Mouse (Mus musculus): ENCODE measurements at regions not wholly inside any gene's neighbourhood (a gene's known extent, or its start where the extent isn't known, plus 50 kb on each side); places are given as distances from the start of the nearest gene placed in this dataset.
"Not testable (repeated sequence)": the region's sequence is repeated elsewhere in the genome, so short reads cannot be mapped to it uniquely, and the experiment has no call there.

DNA sequence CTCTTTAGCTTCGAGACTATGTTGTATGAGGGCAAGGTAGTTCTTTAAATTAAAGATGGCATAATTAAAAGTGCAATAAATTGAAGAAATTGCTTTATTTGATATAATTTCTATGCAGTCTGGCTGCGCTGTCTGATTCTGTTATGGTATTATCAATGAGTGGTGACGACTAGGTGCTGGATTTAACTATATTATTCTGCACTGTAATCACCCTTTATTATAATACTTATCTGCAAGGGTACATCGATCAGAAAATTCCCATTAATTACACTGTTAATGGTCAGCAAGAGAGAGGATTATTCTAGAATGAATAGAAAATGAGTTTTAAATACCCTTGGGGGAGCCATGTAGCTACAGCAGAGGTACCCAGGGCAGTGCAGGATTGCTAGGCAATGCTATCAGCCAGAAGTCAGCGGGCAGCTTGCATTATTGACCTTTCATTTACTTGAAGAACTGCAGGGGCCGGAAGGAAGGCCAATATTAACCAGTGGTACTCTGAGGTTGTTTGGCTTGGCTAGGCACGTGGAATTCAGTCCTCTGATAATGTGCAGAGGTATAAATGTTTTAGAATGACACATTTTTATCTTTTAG lies 509.3 kb upstream of the Igfbp7 start:
- TF ChIP-seq POLR2A (IDR thresholded peaks at IDR 0.05; ENCODE audit: borderline replicate concordance, control insufficient read depth, low read depth, low read length) (no peak), CTCF (IDR thresholded peaks at IDR 0.05; ENCODE audit: control insufficient read depth, insufficient read depth, low read length) (no peak)
- Histone ChIP-seq H3K27ac (ENCODE audit: control insufficient read depth, insufficient read depth, low read depth, low read length, poor library complexity) (no peak overlapping the region), H3K4me3 (replicated peaks; ENCODE audit: control insufficient read depth, low read depth, low read length) (no peak overlapping the region), H3K4me1 (ENCODE audit: control insufficient read depth, insufficient read depth, low read length) (no peaks in the 10 kb centered on the region)
- 65% methylated on average over 7 of the region's 7 CpGs for WGBS

DNA sequence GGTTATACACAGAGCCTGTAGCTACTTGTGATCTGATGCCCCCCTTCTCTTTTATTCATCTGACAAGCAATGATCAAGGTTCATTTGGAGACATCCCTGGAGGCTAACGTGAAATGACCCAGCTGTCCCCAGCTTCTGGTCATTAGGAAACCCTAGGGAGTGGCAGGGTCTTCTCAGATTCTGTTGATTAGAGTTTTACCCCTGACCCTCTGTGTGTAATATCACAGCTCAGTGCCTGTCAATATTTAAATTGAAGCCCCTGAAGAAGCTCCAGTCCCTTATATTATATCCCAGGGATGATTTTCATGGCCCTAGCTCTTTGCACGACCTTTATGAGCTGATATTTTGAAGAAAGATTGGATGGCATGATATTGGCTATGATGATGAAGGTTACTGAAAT lies 508.5 kb upstream of the Igfbp7 start:
- 70% methylated on average over 2 of the region's 2 CpGs for WGBS
- Histone ChIP-seq H3K4me1 (ENCODE audit: control insufficient read depth, insufficient read depth, low read length) (no peaks in the 10 kb centered on the region), H3K4me3 (replicated peaks; ENCODE audit: control insufficient read depth, low read depth, low read length) (no peak overlapping the region), H3K27ac (ENCODE audit: control insufficient read depth, insufficient read depth, low read depth, low read length, poor library complexity) (no peak overlapping the region)
- TF ChIP-seq POLR2A (IDR thresholded peaks at IDR 0.05; ENCODE audit: borderline replicate concordance, control insufficient read depth, low read depth, low read length) (no peak), CTCF (IDR thresholded peaks at IDR 0.05; ENCODE audit: control insufficient read depth, insufficient read depth, low read length) (no peak)

DNA sequence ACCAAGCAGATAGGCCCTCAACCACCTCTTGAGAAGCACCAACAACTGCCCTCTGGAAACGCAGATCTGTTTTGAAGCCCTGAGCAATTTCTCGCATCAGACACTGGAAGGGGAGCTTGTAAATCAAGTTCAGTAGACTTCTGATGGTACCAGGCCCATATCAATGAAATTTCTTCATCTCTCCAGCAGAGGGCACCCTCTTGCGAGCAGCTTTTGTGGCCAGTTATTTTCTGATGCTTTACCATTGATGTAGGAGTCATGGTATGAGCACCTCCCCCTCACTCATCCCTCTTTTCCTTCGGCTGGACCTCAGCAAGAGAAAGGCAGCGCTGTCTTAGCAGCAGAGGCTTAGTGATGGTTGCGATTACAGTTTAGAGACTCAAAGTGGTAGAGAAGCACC lies 501.4 kb upstream of the Igfbp7 start:
- no peak for TF ChIP-seq CTCF (IDR thresholded peaks at IDR 0.05; ENCODE audit: control insufficient read depth, insufficient read depth, low read length)
- no peak for TF ChIP-seq POLR2A (IDR thresholded peaks at IDR 0.05; ENCODE audit: borderline replicate concordance, control insufficient read depth, low read depth, low read length)
- Histone ChIP-seq H3K27ac (ENCODE audit: control insufficient read depth, insufficient read depth, low read depth, low read length, poor library complexity) (no peak overlapping the region), H3K4me1 (ENCODE audit: control insufficient read depth, insufficient read depth, low read length) (no peaks in the 10 kb centered on the region), H3K4me3 (replicated peaks; ENCODE audit: control insufficient read depth, low read depth, low read length) (no peak overlapping the region)
- 40% methylated on average over 6 of the region's 6 CpGs for WGBS

DNA sequence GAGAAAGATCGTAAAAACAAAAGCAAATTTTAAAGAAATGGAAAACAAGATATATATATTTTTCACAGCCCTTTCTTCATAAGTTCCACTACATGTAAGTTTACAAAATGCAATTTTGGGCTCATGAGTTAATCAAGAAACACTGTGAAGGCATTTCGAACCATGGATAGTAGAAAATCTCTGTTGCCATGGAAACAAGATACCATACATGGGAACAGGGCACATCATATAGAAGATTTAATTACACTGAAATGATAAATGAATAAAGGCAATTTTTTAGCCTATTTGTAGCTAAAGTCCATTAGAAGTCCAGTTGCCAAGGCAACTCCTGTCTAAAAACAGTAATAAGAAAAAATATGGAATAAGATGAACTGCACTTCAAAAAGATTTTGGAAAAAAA lies 484.2 kb upstream of the Igfbp7 start:
- H3K4me3 ChIP-seq (replicated peaks; ENCODE audit: control insufficient read depth, low read depth, low read length); H3K27ac ChIP-seq (ENCODE audit: control insufficient read depth, insufficient read depth, low read depth, low read length, poor library complexity); H3K4me1 ChIP-seq (ENCODE audit: control insufficient read depth, insufficient read depth, low read length): not testable (repeated sequence)
- WGBS = 60% methylated on average over 2 of the region's 2 CpGs

DNA sequence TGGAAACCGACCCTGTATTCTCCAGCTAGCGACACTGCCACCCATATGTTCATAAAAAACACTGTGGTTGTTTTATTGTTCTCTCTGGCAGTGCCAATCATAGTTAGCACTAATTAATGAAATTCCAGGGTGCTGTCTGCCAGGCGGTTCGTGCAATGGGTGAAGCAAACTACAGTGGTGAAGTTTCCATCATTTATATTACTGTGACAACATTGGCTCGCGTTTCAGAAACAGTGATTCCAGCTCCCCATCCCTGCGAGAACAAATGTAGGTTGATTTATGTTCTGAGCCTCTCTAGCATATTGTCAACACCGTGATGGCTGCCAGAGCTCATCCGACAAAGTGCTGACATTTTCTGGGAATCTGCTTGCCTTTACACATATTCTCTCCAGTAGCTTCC lies 480.7 kb upstream of the Igfbp7 start:
- no peaks in the 10 kb centered on the region for H3K4me1 ChIP-seq (ENCODE audit: control insufficient read depth, insufficient read depth, low read length)
- H3K4me3 ChIP-seq (replicated peaks; ENCODE audit: control insufficient read depth, low read depth, low read length) = no peak overlapping the region
- TF ChIP-seq POLR2A (IDR thresholded peaks at IDR 0.05; ENCODE audit: borderline replicate concordance, control insufficient read depth, low read depth, low read length) (no peak), CTCF (IDR thresholded peaks at IDR 0.05; ENCODE audit: control insufficient read depth, insufficient read depth, low read length) (no peak)
- WGBS = 76% methylated on average over 9 of the region's 9 CpGs
- no peak overlapping the region for H3K27ac ChIP-seq (ENCODE audit: control insufficient read depth, insufficient read depth, low read depth, low read length, poor library complexity)

DNA sequence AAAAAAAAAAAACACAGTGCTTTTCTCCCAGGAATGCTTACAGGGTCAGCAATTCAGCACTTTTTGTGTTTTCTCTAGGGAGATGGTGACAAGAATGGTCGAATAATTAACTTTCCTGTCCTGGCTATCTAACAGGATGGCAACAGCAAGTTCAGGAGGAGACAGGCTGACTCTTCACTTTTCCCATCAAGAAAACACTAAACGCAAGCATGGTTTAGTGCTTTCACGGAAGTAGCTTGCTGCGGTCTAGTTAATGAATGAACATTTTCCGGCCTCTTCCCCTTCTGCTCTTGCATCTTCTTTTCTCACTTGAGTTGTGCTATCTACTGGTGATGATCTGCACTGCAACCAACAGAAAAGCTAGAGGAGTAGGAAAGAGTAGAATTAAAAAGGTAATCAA lies 463.6 kb upstream of the Igfbp7 start:
- H3K27ac ChIP-seq (ENCODE audit: control insufficient read depth, insufficient read depth, low read depth, low read length, poor library complexity) = no peak overlapping the region
- H3K4me3 ChIP-seq (replicated peaks; ENCODE audit: control insufficient read depth, low read depth, low read length) = no peak overlapping the region
- 85% methylated on average over 5 of the region's 5 CpGs for WGBS
- no peak for TF ChIP-seq CTCF (IDR thresholded peaks at IDR 0.05; ENCODE audit: control insufficient read depth, insufficient read depth, low read length)
- TF ChIP-seq POLR2A (IDR thresholded peaks at IDR 0.05; ENCODE audit: borderline replicate concordance, control insufficient read depth, low read depth, low read length) = no peak
- no peaks in the 10 kb centered on the region for H3K4me1 ChIP-seq (ENCODE audit: control insufficient read depth, insufficient read depth, low read length)

DNA sequence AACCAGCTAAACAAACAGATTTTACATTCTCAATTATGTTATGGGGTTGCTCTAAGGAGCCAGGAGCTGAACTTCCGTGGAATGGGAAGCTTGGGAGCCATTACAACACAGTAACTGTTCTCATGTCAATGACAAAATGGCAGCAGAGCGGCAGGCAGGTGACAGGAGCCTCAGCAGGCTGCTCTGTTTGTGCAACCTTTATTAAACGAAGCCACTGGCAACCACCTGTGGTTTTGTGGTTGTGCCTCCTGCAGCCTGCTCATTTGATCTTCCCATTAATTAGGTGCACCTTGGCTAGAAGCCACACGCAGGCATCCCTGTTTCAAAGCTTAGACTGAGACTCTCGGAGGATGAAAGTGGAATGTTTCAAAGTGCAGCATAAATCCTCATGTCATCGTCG lies 457.5 kb upstream of the Igfbp7 start:
- Histone ChIP-seq H3K27ac (ENCODE audit: control insufficient read depth, insufficient read depth, low read depth, low read length, poor library complexity) (no peak overlapping the region), H3K4me1 (ENCODE audit: control insufficient read depth, insufficient read depth, low read length) (no peaks in the 10 kb centered on the region), H3K4me3 (replicated peaks; ENCODE audit: control insufficient read depth, low read depth, low read length) (no peak overlapping the region)
- WGBS = 65% methylated on average over 7 of the region's 7 CpGs
- TF ChIP-seq POLR2A (IDR thresholded peaks at IDR 0.05; ENCODE audit: borderline replicate concordance, control insufficient read depth, low read depth, low read length) (no peak), CTCF (IDR thresholded peaks at IDR 0.05; ENCODE audit: control insufficient read depth, insufficient read depth, low read length) (no peak)

DNA sequence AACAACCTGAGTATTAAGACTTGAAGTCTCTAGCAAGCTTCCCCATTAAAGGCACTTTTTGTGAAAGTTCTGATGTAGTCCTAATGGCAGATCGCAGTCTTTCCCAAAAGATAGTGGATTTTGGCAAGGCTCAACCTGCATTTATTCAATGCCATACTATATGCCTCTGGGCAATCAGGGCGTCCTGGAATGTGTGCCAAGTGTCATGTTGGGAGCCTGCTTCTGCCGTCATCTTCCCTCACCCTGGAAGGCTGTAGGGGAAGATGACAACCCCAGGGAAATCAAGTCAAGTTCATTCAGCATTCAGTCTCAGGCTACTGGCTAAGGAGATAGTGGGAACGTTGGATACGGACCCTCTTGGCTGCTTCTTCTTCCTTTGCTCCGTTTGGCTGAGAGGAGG lies 447.4 kb upstream of the Igfbp7 start:
- no peak overlapping the region for H3K4me3 ChIP-seq (replicated peaks; ENCODE audit: control insufficient read depth, low read depth, low read length)
- H3K27ac ChIP-seq (ENCODE audit: control insufficient read depth, insufficient read depth, low read depth, low read length, poor library complexity) = no peak overlapping the region
- 72% methylated on average over 6 of the region's 6 CpGs for WGBS
- no peaks in the 10 kb centered on the region for H3K4me1 ChIP-seq (ENCODE audit: control insufficient read depth, insufficient read depth, low read length)
- no peak for TF ChIP-seq POLR2A (IDR thresholded peaks at IDR 0.05; ENCODE audit: borderline replicate concordance, control insufficient read depth, low read depth, low read length)
- no peak for TF ChIP-seq CTCF (IDR thresholded peaks at IDR 0.05; ENCODE audit: control insufficient read depth, insufficient read depth, low read length)

DNA sequence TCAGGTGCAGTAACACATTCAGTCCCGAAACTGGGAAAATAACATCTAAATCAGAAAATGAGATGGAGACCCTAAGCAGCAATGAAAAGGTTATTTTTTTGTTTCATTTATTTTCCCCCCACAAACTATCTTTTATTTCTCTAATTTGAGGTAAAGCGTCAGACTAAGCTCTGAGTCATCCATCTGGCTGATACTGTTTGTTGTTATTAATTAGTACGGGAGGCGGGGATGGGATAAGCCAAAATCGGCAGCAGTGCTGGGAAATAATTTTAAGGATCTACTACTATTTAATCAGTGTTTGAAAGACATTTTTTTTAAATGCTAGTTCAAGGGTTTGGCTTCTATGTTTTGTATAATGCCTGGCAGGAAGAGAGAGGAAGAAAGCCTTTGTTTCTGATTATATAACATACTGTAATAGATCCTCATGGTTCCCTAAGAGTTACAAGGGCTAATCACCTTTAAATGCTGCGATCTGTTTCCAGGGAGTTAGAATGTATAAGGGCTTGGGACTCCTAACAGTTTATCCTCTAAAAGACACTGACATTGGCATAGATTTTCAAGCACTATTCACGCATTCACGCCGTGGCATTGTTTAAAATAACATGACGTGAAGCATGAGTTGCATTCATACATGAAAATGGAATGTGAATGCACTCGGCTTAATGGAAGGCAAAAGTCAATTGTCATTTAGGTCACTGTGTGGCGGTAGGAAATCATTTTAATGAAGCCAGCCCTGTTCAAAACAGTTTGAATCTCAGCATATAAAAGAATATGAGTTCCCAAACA lies 446.4 kb upstream of the Igfbp7 start:
- 80% methylated on average over 12 of the region's 12 CpGs for WGBS
- H3K4me3 ChIP-seq (replicated peaks; ENCODE audit: control insufficient read depth, low read depth, low read length) = no peak overlapping the region
- TF ChIP-seq CTCF (IDR thresholded peaks at IDR 0.05; ENCODE audit: control insufficient read depth, insufficient read depth, low read length) = no peak
- TF ChIP-seq POLR2A (IDR thresholded peaks at IDR 0.05; ENCODE audit: borderline replicate concordance, control insufficient read depth, low read depth, low read length) = no peak
- no peak overlapping the region for H3K27ac ChIP-seq (ENCODE audit: control insufficient read depth, insufficient read depth, low read depth, low read length, poor library complexity)
- no peaks in the 10 kb centered on the region for H3K4me1 ChIP-seq (ENCODE audit: control insufficient read depth, insufficient read depth, low read length)

Measured in bone marrow, adult 2 months (tissue).